Mouse (Mus musculus) inflammation-experienced regulatory T-cells, adult 6 months (primary cell): ENCODE measurements around the gene Gabrr2. TPM values are rescaled to one million over a fixed set of nuclear protein-coding genes. Genes with fewer than 3 reads are reported as not detected.

Source experiments
- ATAC-seq: one replicate; pipeline ENCODE4 v1.8.0; 2017
- polyA plus RNA-seq, 3 experiments: library from polyadenylated mRNA; unstranded; fragments of 100-300 nt; shearing (Covaris generic); gene quantifications; one replicate each; pipeline ENCODE4 v1.2.1; 2017

Gene Gabrr2
- 10 to 100 TPM in 2 of 3 experiments, under 1 TPM in 1; 0.35 to 12.9 (median 12.9) TPM for polyA plus RNA-seq

DNA sequence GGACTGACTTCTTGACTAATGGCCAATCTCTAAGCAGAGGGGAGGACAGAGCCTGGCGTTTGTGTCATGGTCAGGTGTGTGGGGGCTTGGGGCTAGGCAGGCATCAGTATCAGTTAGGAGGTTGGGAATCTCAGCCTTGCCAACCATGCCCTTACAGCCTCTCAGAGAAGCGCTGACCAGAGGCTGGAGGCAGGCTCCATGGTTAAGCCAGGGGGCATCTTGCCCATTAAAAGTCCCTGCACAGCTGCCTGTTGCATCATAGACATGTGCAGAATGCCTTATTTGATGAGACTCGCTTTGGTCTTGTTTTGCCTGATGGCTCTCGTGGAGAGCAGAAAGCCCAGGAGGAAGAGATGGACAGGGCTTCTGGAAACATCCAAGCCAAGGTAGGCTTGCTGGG is at the start of gene Gabrr2:
Gene Gabrr2 (plus strand): TSS at position 19 of the 400 bp plus-strand sequence.
- no peak for ATAC-seq

DNA sequence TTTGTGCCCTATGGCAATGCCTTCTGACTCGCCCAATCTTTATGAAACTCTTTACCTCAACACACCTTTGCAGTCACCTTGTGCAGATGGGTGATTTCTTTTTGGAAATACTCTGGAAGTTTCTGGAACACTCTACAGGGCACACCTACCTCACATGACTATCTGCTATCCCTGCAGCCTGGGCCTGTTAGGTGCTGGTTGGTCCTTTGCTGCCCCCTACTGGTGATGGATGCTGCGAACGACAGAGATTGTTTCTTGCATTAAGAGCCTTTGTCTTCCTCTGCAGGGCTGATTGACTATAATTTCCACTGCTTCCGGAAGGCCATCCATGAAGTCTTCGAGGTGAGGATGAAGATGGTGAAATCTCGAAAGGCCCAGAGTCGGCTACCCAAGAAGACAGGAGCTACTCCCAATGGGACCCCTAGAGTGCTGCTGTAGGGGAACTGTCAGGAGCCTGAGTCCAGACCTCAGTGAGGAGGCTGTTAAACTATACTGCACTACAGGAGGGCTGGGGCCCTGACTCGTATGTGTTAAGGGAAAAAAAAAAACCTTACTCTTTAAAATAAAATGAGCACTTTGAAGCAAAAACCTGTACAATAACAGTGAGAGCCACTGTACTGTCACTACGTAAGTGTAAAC is 44.3 kb upstream of the Gabrr2 start:
- peak; percentile 82 for ATAC-seq

DNA sequence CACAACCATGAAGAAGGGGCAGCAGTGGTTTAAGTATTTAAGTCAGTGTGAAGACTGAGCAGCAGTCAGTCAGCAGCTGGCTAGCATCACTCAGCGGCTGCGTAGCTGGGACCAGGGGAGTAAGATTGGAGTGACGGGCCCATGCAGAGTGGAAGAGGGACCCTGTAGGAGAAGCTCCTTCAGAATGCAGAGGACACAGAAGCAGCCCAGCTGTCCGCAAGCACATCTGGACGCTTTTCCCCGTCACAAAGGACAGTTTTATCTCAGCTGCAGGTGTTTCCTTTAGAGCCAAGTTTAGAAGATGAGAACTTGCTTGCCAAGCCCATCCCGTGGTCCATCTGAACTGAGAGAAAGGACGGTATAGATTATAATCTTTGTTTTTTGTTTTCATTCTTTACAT is 38.4 kb upstream of the Gabrr2 start:
- ATAC-seq, result no peak

DNA sequence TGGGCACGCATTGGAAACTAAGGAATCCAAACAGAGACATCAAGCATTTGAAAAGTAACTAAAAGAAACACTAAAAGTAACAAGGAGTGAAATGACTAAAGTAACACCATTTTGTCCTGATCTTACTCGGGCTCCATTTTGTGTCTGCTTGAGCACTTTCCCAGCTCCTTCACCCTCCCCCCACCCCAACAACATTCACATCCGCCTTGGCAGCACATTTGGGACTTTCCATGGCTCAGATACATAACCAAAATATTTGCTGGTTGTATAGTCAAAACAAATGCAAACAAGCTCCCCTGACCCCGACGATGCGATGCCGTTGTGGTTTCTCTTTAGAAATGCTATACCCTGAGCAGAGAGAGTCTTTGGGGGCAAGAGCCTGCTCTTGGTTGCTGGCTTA is 33.7 kb upstream of the Gabrr2 start:
- no peak for ATAC-seq

DNA sequence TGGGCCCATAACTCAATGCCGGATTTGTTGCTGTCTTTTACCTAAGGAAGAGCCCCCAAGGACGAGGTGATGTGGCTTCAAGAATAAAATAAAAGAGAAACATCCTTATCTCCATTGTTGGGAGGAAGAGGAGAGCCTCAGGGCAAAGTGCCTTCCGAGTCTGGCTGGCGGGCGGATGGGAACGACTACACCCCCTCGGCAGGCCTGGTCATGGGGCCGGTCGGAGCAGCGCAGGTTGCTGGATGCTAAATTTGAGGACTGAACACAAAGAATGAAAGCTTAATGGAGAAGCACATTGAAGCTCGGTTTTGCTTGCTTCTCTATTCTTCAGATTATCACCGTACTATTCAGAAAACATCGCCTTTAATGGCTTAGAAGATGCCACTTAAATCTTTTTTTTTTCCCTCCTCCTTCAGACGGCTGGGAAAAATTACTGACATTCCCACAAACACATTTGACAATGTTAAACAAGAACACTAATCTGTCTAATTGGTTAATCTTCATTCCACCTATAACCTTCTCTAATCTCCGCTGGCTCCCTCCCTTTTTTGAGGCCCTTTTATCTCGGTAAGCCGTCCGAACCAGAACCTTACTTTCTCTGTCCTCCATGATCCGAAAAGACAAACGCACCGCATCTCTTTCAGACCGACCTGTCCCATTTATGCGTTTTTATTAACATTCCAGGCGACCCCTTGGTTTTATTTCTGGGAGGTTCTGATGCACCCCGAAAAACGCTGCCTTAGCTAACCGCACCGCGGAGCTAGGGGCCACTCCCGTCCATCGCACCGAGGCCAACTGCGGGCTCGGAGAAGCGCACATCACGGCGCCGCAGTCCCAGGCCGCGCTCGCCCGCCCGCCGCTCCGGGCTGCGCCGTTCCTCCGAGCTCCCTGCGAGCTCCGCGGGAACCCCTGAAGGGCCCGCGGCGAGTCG is 32.3 kb upstream of the Gabrr2 start:
- peak; percentile 30 for ATAC-seq

DNA sequence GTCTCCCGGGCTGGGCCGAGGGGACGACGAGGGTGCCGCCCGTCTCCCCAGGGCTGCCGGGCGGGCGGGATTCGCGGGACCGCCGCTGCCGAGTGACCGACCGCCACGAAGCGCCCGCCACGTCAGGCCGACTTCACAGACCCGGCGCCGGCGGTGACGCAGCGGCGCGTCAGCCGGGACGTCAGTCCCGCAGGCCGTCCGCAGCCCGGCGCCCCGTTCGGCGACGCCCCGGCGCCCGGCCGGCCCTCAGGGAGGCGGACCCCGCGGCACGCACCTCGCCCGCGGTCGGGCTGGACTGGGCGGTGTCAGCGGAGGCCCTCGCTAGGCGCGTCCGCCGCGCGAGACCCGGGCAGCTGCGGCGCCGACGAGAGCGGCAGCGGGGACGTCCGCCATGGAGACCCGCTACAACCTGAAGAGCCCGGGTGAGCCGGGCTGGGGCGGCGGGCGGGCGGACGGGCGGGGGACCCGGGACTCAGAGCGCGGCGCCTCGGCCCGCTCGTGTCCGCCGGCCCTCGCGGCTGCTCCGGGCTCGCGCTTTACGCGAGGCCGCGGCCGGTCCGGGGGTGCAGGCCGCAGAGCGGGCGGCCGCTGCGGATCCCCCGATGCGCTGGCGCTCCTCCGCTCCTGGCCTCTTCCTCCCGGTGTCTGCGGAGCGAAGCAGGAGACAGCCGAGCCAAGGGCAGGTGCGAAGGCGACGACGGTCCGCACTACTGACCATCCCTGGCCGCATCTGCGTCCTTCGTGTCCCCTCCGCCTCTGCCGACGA is 31.4 kb upstream of the Gabrr2 start, which contains the start of gene Ube2j1:
Gene Ube2j1 (plus strand): TSS at position 222 of the 766 bp plus-strand sequence.
- ATAC-seq, result peak; percentile 74

DNA sequence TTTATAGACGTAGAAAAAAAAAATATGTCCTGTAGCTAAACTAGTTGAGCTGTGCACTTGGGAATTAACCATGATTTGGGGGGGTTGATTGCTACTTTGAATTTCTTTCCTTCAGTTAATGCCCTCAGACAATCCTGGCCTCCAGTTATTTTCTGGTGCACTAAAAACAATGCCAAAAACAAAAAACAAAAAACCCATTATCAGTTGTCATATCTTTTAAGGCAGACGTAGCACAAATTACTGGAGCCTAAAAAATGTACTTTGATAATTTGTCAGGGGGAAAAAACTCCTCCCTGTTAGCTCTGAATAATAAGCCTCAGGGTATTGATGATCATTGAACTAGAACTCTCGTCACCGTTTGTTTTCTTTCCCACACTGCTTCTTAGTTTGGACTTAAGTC is 30.8 kb upstream of the Gabrr2 start:
- no peak for ATAC-seq

DNA sequence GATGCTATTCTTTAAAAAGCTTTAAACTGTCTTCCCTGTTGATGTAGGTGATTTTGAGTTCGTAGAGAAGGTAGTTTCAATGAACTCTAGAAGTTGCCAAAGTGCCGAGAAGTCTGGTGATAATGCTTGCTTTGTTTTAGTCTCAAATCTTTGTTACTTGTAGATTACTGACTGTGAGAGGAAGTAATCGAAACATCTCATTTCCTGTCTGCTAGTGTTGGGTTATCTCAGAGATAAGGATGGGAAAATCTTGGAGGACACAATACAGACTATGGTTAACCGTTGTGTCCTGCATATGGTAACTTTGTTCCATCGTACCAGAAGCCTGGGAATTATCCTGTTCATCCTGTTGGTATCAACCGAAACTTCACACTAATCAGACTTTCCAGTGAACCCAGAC is 29.3 kb upstream of the Gabrr2 start:
- peak; percentile 57 for ATAC-seq

DNA sequence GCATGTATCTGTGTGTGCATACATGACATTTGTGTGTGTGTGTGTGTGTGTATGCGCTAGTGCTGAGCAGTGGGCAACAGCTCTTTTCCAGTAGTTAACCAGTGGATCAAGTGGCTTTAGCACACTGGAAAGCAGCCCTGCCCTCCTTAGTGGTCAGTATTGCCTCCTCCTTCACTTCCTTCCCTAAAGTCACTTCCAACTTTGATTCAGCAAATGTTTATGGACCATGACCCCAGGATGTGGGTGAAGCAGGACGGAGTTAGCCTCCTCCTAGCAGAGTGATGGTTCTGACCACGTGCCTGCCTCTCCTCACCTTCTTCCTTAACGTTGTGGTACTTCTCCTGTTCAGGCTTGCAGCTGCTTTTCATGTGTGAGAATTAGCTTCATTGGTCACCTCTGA is 23.0 kb upstream of the Gabrr2 start:
- ATAC-seq, result no peak

DNA sequence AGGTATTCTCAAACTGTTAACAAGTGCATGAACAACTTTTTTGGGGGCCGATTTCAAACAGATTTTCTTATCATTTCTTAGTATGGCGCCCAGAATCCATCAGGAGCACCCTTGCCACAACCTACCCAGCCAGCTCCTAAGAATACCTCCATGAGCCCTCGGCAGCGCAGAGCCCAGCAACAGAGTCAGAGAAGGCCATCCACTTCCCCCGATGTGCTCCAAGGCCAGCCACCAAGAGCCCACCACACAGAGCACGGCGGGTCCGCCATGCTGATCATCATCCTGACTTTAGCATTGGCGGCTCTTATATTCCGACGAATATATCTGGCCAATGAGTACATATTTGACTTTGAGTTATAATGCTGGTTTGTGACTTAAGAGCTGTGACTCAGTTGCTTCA is 13.2 kb upstream of the Gabrr2 start:
- ATAC-seq, result no peak

DNA sequence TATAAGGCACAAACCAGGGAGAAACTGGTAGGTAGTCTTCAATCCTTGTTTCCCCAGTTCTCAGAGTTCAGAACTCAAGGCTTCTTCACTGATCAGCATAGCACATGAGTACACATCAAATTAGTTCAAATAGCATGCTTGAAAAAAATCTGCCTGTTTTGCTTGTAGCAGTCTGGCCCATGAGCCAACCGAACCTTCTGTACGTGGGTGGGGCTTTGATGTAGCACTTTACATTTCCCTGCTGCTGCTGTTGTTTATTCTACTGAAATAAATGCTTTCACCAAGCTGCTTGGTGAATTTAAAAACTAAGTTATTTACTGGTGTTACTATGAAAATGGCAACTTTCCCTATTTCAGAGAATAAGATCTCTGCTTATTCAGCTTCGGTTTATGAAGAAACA is 10.7 kb upstream of the Gabrr2 start:
- ATAC-seq, result no peak

DNA sequence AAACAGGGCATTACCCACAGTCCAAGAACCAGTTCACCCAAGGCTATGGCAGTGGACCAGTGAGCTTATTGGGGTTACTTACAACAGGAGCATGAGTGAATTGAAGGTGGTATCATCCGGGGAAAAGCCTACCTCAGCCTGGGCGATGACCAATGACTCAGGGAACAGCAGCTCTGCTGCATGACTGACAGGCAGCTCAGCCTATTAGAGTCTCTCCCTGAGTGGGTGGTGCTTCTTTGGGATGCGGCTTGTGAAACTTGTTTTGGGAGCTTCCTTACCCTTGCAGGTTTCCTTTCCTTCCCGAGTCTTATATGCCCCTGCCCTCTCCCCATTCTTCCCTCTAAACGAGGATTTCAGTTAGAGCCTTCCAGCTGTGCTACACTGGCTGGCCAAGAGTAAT is 10.1 kb upstream of the Gabrr2 start:
- no peak for ATAC-seq

DNA sequence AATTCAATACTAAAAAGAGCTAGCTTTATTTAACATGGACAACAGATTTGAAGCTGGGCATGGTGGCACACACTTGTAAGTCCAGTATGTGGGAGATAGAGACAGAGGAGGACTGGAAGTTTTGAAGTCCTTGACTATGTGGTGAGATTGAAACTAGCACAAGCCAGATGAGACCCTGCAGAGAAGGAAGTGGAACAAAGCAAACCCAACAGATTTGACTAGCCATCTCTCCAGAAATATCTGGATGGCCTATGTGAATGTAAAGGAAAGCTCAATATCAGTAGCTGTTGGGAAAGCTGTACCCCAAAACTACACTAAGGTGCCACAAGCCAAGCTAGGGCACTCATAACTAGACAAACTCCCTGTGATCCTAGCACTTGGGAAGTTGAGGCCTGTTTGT is 8.4 kb upstream of the Gabrr2 start:
- ATAC-seq, result no peak

DNA sequence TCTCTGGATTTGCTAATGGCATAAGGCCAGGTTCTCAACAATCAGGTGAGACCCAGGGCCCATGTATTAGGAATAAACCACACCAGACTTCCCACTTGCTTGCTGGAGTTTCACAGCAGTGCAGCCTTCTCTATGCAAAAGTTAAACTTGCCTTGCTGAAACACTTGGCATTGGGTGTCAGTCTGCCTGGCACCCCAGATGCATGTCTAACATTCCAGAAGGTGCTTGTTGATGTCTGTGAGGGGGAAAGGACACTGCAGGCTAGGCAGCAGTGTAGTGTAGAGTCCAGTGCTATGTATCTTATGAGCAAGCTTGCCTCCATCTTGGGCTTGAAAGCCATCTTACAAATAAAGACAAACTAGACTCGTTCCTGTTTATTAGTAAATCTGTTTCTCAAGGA is 6.5 kb upstream of the Gabrr2 start:
- no peak for ATAC-seq

DNA sequence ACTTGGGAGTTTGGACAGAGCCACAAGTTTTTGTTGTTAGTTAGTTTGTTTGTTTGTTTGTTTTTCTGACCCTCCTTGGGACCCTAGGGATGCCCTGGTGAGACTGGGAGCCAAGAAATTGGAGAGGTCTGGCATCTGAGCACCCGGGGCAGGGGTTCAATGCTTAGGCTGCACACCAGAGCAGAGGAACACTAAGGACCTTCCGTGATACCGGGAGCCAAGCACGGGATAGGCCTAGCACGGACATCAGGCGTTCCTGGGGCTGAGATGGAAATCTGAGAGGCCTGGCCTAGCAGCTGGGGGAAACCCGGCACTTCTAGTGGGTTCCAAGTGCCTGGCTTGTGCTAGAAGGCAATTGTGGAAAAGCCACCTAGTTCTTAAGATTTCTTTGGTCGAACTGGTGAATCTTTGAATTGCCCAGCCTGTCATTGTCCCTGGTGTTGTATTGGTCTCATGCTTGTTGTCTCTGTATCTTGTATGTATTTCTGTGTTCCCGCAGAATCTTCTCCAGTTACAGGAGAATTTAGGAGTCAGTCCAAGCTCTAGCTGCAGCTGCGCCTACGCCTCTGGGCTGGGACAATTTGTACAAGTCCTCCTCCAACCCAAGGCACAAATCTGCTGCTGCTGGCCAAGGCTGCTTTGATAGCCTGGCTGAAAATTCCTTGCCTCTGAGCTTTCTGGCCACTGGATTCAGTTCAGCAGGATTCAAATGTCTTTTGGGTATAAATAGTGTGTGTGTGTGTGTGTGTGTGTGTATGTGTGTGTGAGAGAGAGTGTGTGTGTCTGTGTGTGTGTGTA is 4.7 kb upstream of the Gabrr2 start:
- no peak for ATAC-seq

DNA sequence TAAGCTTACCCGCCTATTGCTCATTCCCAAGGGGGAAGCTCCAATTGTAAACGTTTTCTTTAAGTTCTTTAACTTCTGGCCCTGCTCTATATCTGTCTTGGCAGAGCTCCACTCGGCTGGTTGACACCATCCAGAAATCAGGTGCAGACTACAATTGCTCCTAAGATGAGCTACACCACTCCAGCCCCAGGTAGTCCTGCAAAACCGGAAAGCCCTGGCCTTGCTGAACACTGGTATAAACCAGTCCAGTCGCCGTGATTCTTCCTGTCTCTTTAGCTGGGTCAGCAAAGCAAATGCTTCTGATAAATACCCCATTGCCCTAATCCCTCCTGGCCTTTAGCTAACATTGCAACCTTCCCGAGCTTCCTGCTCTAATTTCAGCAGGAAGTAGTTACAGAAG is 1.6 kb upstream of the Gabrr2 start:
- no peak for ATAC-seq

DNA sequence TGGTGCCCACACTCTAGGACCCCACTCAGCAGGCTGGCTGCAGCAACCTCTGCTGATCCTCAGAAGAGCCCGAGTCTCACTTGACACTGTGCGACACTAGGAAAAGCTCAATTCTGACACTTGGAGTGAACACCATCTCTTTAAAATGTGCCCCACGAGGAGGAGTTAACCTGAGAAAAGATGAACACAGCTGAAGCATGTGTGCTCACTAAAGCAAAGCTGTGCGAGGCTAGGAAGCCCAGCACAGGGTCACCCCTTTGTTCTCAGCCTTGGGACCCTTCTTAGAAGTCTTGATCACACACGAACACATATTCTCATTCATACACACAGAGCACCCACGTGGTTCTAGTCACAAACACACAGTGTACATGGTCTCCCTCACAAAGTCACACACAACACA is 2.2 kb downstream of the Gabrr2 start:
- no peak for ATAC-seq

DNA sequence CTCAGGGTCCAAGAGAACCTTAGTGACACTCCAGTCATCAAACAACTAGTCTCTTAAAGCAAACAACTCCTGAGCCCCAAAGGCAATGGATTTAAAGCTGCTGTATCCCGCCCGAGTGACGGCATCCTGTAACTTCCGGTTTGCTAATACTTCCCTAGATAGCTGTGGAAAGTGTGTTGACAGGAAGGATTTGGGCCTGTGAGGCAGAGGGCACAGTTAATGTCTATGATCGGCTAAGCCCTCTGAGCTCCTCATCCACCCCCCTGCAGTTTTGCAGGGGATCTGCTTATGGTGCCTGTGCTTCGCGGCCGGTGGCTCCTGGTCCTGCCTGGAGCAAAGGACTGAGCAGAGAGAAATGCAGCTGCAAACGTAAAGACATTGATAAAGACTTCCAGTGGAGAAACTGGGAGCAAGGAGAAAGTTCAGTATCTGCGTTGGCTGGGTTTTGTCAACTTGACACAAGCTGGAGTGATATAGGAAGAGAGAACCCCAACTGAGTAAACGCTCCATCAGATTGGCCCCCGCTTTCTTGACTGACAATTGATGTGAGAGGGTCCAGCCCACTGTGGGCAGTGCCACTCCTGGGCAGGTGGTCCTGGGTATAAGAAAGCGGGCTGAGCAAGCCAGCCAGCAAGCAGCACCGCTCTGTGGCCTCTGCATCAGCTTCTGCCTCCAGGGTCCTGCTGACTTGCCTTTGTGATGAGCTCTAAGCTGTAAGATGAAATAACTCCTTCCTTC is 3.6 kb downstream of the Gabrr2 start:
- no peak for ATAC-seq

DNA sequence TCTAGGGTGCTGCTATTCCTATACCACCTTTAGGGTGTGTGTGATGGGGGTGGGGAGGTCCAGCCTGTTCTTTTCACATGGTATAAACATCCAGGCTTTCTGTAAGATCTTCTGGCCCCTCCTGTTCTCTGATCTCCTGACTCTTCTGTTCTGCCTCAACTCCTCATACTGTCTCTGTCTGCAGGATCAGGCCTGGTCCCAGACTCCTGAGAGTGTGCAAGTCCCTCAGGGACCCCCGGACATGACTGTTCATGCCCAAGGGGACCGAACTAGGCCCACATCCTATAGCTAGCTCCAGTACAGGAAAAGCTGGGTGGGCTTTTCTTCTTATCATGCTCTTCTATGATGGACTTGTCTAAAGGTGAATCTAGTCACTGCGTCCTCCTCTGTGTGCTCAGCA is 4.5 kb downstream of the Gabrr2 start:
- ATAC-seq, result no peak

DNA sequence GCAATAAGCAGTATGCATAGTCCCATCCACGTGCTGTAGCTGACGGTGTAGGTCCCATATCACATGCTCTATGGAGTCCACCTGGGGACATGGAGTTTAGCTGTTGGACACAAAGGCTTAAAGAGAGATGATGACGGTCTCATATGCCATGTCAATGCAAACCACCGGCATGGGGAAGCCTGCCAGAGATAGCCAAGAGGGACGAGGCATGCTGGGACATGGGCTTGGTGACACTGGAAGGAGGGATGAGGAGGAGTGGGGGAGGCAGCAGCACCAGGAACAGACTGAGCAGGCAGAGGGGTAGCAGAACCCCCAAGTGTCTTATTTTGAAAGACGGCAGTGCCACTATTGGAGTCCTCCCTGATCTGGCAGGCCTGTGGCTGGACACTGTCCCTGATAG is 5.0 kb downstream of the Gabrr2 start:
- no peak for ATAC-seq

DNA sequence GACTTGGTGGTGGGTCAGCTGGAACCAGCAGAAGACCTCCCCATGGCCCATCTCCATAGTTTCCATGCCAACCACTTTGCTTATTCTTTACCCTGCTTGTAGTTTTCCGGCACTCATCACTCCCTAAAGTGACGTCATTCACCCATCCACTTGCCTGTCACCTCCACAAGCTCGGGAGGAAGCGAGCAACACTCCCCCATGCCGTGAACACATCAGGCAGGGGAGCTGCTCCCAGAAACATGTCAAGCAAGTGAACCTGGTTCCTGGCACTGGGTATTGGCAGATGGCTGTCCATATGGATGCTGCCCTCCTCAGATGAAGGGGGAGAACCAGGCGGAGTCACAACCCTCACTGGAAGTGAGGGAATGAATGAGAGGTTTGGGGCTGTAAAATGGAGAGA is 6.1 kb downstream of the Gabrr2 start:
- no peak for ATAC-seq

DNA sequence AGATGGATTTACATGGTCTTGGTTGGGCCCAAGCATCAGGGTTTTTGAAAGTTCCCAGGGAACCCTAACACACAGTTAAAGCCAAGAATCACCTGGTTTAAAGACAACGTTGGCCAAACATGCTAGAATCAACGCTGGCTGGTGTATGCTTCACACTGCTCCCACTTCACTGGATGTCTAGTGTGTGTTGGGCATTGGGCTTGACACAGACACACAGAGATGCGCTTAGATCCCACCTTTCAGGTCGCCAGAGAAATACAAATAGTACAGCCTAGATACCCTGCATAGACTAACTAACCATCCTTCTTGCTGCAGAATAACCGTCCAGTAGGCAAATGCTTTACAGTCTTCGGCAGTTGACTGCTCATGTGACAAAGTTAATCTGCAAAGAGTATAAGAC is 7.5 kb downstream of the Gabrr2 start:
- ATAC-seq, result no peak
